Mouse (Mus musculus): Measurements from ENCODE around the gene Klkb1.

DNA sequence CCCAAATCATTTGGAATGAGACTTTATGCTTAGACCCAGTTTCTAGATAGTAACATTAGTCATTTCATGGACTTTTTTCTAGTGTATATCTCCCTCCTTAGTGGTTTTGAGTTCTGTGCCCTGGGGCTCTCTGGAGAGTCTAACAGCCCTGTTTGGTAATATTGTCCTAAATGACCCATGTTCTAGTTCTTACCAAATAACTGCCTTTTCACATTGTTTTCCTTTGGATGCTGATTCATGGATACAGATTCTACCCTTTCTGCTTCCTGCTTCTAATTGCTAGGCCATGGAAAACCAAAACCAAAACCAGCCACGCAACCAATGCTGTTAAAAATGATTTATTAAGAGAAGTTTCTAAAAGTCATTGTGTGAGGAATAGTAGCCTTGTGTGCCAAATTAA lies 10.8 kb upstream of the Klkb1 start:
- no peak for TF ChIP-seq EP300 (IDR thresholded peaks at IDR 0.05; ENCODE audit: low read length)
- no peak for TF ChIP-seq PAX5 (IDR thresholded peaks at IDR 0.05; ENCODE audit: low read length)
- TF ChIP-seq CHD2 (IDR thresholded peaks at IDR 0.05; ENCODE audit: low read length), result no peak
- TF ChIP-seq ELF1 (IDR thresholded peaks at IDR 0.05; ENCODE audit: low read depth, low read length), result no peak
- no peak for TF ChIP-seq POLR2A (IDR thresholded peaks at IDR 0.05; ENCODE audit: low read depth, low read length)
- TF ChIP-seq CHD1 (IDR thresholded peaks at IDR 0.05; ENCODE audit: low read depth, low read length), result no peak
- no peak for TF ChIP-seq CTCF (conservative IDR thresholded peaks at IDR 0.05 in 1 of 2, IDR thresholded peaks at IDR 0.05 in 1 of 2; ENCODE audit: low read depth in 2 of 2, low read length in 2 of 2)
- TF ChIP-seq MAX (IDR thresholded peaks at IDR 0.05; ENCODE audit: low read length), result no peak
- TF ChIP-seq MAFK (IDR thresholded peaks at IDR 0.05; ENCODE audit: insufficient replicate concordance, low read length), result no peak
- TF ChIP-seq E2F4 (IDR thresholded peaks at IDR 0.05; ENCODE audit: insufficient replicate concordance, low read depth, low read length), result no peak
- no peak for TF ChIP-seq ZC3H11A (IDR thresholded peaks at IDR 0.05; ENCODE audit: low read depth, low read length)
- no peak for TF ChIP-seq JUND (conservative IDR thresholded peaks at IDR 0.05; ENCODE audit: low read depth, low read length)
